Mouse (Mus musculus) CH12.LX (cell line): ENCODE measurements around the gene Mdp1. TPM values are rescaled to one million over a fixed set of nuclear protein-coding genes. Genes with fewer than 3 reads are reported as not detected.

Experiments
- DNase-seq: peaks from one replicate; pipeline ENCODE4 v3.0.0-alpha.2; 2013; ENCODE audit errors: extremely low read depth
- H3K27ac ChIP-seq: 2 replicates; pipeline ENCODE4 v1.5.1; 2012; ENCODE audit warnings: low read depth, mild to moderate bottlenecking, control low read depth, moderate library complexity; ENCODE audit not compliant: insufficient read depth
- H3K27me3 ChIP-seq: replicated peaks from 2 replicates; pipeline ENCODE3; 2012; ENCODE audit warnings: inconsistent platforms
- H3K36me3 ChIP-seq, 2 experiments: replicated peaks in 1 of 2; 2 replicates each; pipeline versions ENCODE3 to v1.6.1; 2012; ENCODE audit warnings: inconsistent platforms in 1 of 2, low read length in 1 of 2, mild to moderate bottlenecking in 1 of 2, mixed read lengths in 1 of 2, moderate library complexity in 1 of 2; ENCODE audit not compliant: control insufficient read depth in 1 of 2, insufficient read depth in 1 of 2
- H3K4me1 ChIP-seq, 2 experiments: 2 replicates each; pipeline ENCODE4 v1.6.1; 2012; ENCODE audit warnings: inconsistent platforms in 1 of 2, moderate library complexity in 1 of 2; ENCODE audit not compliant: insufficient read depth in 2 of 2, control insufficient read depth in 1 of 2
- H3K4me2 ChIP-seq: 2 replicates; pipeline ENCODE4 v1.6.1; 2012; ENCODE audit warnings: low read depth, mild to moderate bottlenecking, control low read depth; ENCODE audit not compliant: poor library complexity, insufficient read depth, severe bottlenecking
- H3K4me3 ChIP-seq, 3 experiments: fragments of 150-350 bp in 1 of 3; sonication (generic) in 1 of 3; replicated peaks in 1 of 3; 2 replicates each; pipeline versions ENCODE3 to v1.5.1; 2011 to 2012; ENCODE audit warnings: low read depth in 2 of 3, low read length in 2 of 3, mild to moderate bottlenecking in 2 of 3, moderate library complexity in 2 of 3, control low read depth in 1 of 3, improper control_type of control experiment in 1 of 3, inconsistent platforms in 1 of 3, mixed read lengths in 1 of 3; ENCODE audit not compliant: poor library complexity in 1 of 3
- H3K79me2 ChIP-seq: replicated peaks from 2 replicates; pipeline ENCODE4 v1.6.1; 2012; ENCODE audit warnings: mild to moderate bottlenecking, moderate library complexity; ENCODE audit not compliant: control insufficient read depth, poor library complexity, insufficient read depth, severe bottlenecking; ENCODE audit errors: extremely low read depth
- H3K9ac ChIP-seq: 2 replicates; pipeline ENCODE4 v1.6.1; 2012; ENCODE audit warnings: low read depth, mild to moderate bottlenecking, control low read depth, moderate library complexity; ENCODE audit not compliant: insufficient read depth
- H3K9me3 ChIP-seq: replicated peaks from 2 replicates; pipeline ENCODE3; 2012; ENCODE audit warnings: low read length, inconsistent platforms, mixed read lengths
- BHLHE40 ChIP-seq: IDR thresholded peaks from 2 replicates; pipeline ENCODE4 v1.6.1; 2011; ENCODE audit warnings: mild to moderate bottlenecking, low read depth, low read length, improper control_type of control experiment
- CHD1 ChIP-seq: IDR thresholded peaks from 2 replicates; pipeline ENCODE4 v1.6.1; 2012; ENCODE audit warnings: low read depth, low read length, improper control_type of control experiment, inconsistent platforms
- CHD2 ChIP-seq: IDR thresholded peaks from 2 replicates; pipeline ENCODE4 v1.6.1; 2011; ENCODE audit warnings: low read length, improper control_type of control experiment
- CTCF ChIP-seq, 2 experiments: IDR thresholded peaks in 1 of 2; conservative IDR thresholded peaks in 1 of 2; 2 replicates each; pipeline ENCODE4 v1.5.1; 2011 to 2012; ENCODE audit warnings: low read depth in 2 of 2, low read length in 2 of 2, improper control_type of control experiment in 1 of 2, inconsistent platforms in 1 of 2, mild to moderate bottlenecking in 1 of 2, moderate library complexity in 1 of 2
- E2F4 ChIP-seq: IDR thresholded peaks from 2 replicates; pipeline ENCODE4 v1.6.1; 2011; ENCODE audit warnings: low read depth, low read length, improper control_type of control experiment; ENCODE audit not compliant: insufficient replicate concordance
- ELF1 ChIP-seq: IDR thresholded peaks from 2 replicates; pipeline ENCODE4 v1.6.1; 2014; ENCODE audit warnings: low read depth, mild to moderate bottlenecking, inconsistent platforms, low read length, improper control_type of control experiment
- EP300 ChIP-seq: IDR thresholded peaks from 2 replicates; pipeline ENCODE4 v1.6.1; 2011; ENCODE audit warnings: low read length, improper control_type of control experiment
- ETS1 ChIP-seq: conservative IDR thresholded peaks from 2 replicates; pipeline ENCODE4 v1.6.1; 2012; ENCODE audit warnings: low read depth, mild to moderate bottlenecking, inconsistent platforms, low read length, improper control_type of control experiment, moderate library complexity
- GABPA ChIP-seq: IDR thresholded peaks from 2 replicates; pipeline ENCODE4 v1.6.1; 2012; ENCODE audit warnings: low read depth, low read length, improper control_type of control experiment, inconsistent platforms; ENCODE audit not compliant: insufficient replicate concordance
- HCFC1 ChIP-seq: IDR thresholded peaks from 2 replicates; pipeline ENCODE4 v1.6.1; 2012; ENCODE audit warnings: low read depth, mild to moderate bottlenecking, inconsistent platforms, low read length, improper control_type of control experiment
- IRF4 ChIP-seq: IDR thresholded peaks from 2 replicates; pipeline ENCODE4 v1.6.1; 2014; ENCODE audit warnings: low read depth, mild to moderate bottlenecking, inconsistent platforms, low read length, improper control_type of control experiment
- JUN ChIP-seq: IDR thresholded peaks from 2 replicates; pipeline ENCODE4 v1.6.1; 2011; ENCODE audit warnings: low read depth, mild to moderate bottlenecking, low read length, improper control_type of control experiment, moderate library complexity; ENCODE audit not compliant: insufficient read depth
- JUND ChIP-seq: conservative IDR thresholded peaks from 2 replicates; pipeline ENCODE4 v1.6.1; 2011; ENCODE audit warnings: low read depth, low read length, improper control_type of control experiment
- KAT2A ChIP-seq: IDR thresholded peaks from 2 replicates; pipeline ENCODE4 v1.6.1; 2012; ENCODE audit warnings: low read length, improper control_type of control experiment, inconsistent platforms; ENCODE audit not compliant: insufficient replicate concordance
- MAFK ChIP-seq: IDR thresholded peaks from 2 replicates; pipeline ENCODE4 v1.6.1; 2011; ENCODE audit warnings: low read length, improper control_type of control experiment; ENCODE audit not compliant: insufficient replicate concordance
- MAX ChIP-seq: IDR thresholded peaks from 2 replicates; pipeline ENCODE4 v1.6.1; 2011; ENCODE audit warnings: low read length, improper control_type of control experiment
- MAZ ChIP-seq: IDR thresholded peaks from 2 replicates; pipeline ENCODE4 v1.6.1; 2012; ENCODE audit warnings: low read depth, mild to moderate bottlenecking, inconsistent platforms, low read length, improper control_type of control experiment, moderate library complexity
- MEF2A ChIP-seq: IDR thresholded peaks from 2 replicates; pipeline ENCODE4 v1.6.1; 2014; ENCODE audit warnings: low read depth, mild to moderate bottlenecking, inconsistent platforms, low read length, improper control_type of control experiment, borderline replicate concordance
- MXI1 ChIP-seq: IDR thresholded peaks from 2 replicates; pipeline ENCODE4 v1.6.1; 2011; ENCODE audit warnings: mild to moderate bottlenecking, low read depth, low read length, improper control_type of control experiment
- MYC ChIP-seq: IDR thresholded peaks from 2 replicates; pipeline ENCODE4 v1.6.1; 2011; ENCODE audit warnings: low read depth, mild to moderate bottlenecking, improper control_type of control experiment, low read length
- NELFE ChIP-seq: IDR thresholded peaks from 2 replicates; pipeline ENCODE4 v1.6.1; 2011; ENCODE audit warnings: low read depth, low read length, improper control_type of control experiment
- NRF1 ChIP-seq: IDR thresholded peaks from 2 replicates; pipeline ENCODE4 v1.6.1; 2014; ENCODE audit warnings: low read depth, mild to moderate bottlenecking, inconsistent platforms, low read length, improper control_type of control experiment, moderate library complexity
- PAX5 ChIP-seq: IDR thresholded peaks from 2 replicates; pipeline ENCODE4 v1.6.1; 2012; ENCODE audit warnings: low read length, inconsistent platforms, mixed read lengths
- POLR2A ChIP-seq: IDR thresholded peaks from 2 replicates; pipeline ENCODE4 v1.6.1; 2011; ENCODE audit warnings: low read depth, mild to moderate bottlenecking, improper control_type of control experiment, low read length
- POLR2AphosphoS2 ChIP-seq: IDR thresholded peaks from 2 replicates; pipeline ENCODE4 v1.6.1; 2011; ENCODE audit warnings: low read depth, low read length, improper control_type of control experiment
- RAD21 ChIP-seq: IDR thresholded peaks from 2 replicates; pipeline ENCODE4 v1.6.1; 2011; ENCODE audit warnings: low read depth, mild to moderate bottlenecking, low read length, improper control_type of control experiment, moderate library complexity
- RCOR1 ChIP-seq: conservative IDR thresholded peaks from 2 replicates; pipeline ENCODE4 v1.6.1; 2012; ENCODE audit warnings: low read depth, mild to moderate bottlenecking, inconsistent platforms, low read length, improper control_type of control experiment
- SIN3A ChIP-seq: IDR thresholded peaks from 2 replicates; pipeline ENCODE4 v1.6.1; 2012; ENCODE audit warnings: low read length, improper control_type of control experiment, inconsistent platforms
- SMC3 ChIP-seq: IDR thresholded peaks from 2 replicates; pipeline ENCODE4 v1.6.1; 2011; ENCODE audit warnings: low read depth, low read length, improper control_type of control experiment
- TBP ChIP-seq: conservative IDR thresholded peaks from 2 replicates; pipeline ENCODE4 v1.6.1; 2011; ENCODE audit warnings: low read depth, low read length, improper control_type of control experiment
- TCF12 ChIP-seq: IDR thresholded peaks from 2 replicates; pipeline ENCODE4 v1.6.1; 2014; ENCODE audit warnings: low read depth, mild to moderate bottlenecking, inconsistent platforms, low read length, improper control_type of control experiment
- UBTF ChIP-seq: IDR thresholded peaks from 2 replicates; pipeline ENCODE4 v1.6.1; 2012; ENCODE audit warnings: low read depth, mild to moderate bottlenecking, inconsistent platforms, low read length, improper control_type of control experiment, moderate library complexity
- USF1 ChIP-seq: IDR thresholded peaks from 2 replicates; pipeline ENCODE4 v1.6.1; 2014; ENCODE audit warnings: low read depth, mild to moderate bottlenecking, inconsistent platforms, low read length, improper control_type of control experiment
- USF2 ChIP-seq: conservative IDR thresholded peaks from 2 replicates; pipeline ENCODE4 v1.6.1; 2011; ENCODE audit warnings: low read depth, low read length, improper control_type of control experiment
- ZC3H11A ChIP-seq: IDR thresholded peaks from 2 replicates; pipeline ENCODE4 v1.6.1; 2012; ENCODE audit warnings: low read depth, mild to moderate bottlenecking, inconsistent platforms, low read length, improper control_type of control experiment
- ZKSCAN1 ChIP-seq: IDR thresholded peaks from 2 replicates; pipeline ENCODE4 v1.6.1; 2012; ENCODE audit warnings: low read depth, inconsistent platforms, low read length, improper control_type of control experiment, borderline replicate concordance
- ZMIZ1 ChIP-seq: IDR thresholded peaks from 2 replicates; pipeline ENCODE4 v1.6.1; 2012; ENCODE audit warnings: low read depth, mild to moderate bottlenecking, inconsistent platforms, low read length, improper control_type of control experiment
- ZNF384 ChIP-seq: IDR thresholded peaks from 2 replicates; pipeline ENCODE4 v1.6.1; 2012; ENCODE audit warnings: low read depth, low read length, improper control_type of control experiment, inconsistent platforms
- dilution Hi-C: fragments of 300-500 bp; cut with MboI; formaldehyde crosslinking; loops from 2 replicates; pipeline ENCODE4 v1.14.3; 2020; ENCODE audit warnings: low sequenced_read_pairs; ENCODE audit not compliant: extremely low pct_unique_long_range_greater_than_20kb, extremely low pct_ligation_motif_present
- in situ Hi-C: fragments of 300-500 bp; cut with MboI; formaldehyde crosslinking; loops from 3 replicates; pipeline ENCODE4 v1.14.3; 2019; ENCODE audit warnings: low sequenced_read_pairs, low pct_ligation_motif_present, low pct_unique_long_range_greater_than_20kb, mixed read lengths
- polyA plus RNA-seq: library from polyadenylated mRNA; unstranded; fragments of >175 nt; gene quantifications from 2 replicates; pipeline ENCODE4 v1.2.1, GENCODE M21; 2012; ENCODE audit warnings: low read depth; ENCODE audit not compliant: insufficient read length
- total RNA-seq, 2 experiments: library from RNA; depleted of rRNA; stranded (reverse); fragments of 300-350 nt in 1 of 2; fragments of >200 nt in 1 of 2; gene quantifications; 2 replicates each; pipeline ENCODE4 v1.2.3; 2012 to 2014

Mdp1 gene
- total and polyA plus RNA-seq, 3 experiments = 23.4 to 30.9 (median 25.6) TPM

DNA sequence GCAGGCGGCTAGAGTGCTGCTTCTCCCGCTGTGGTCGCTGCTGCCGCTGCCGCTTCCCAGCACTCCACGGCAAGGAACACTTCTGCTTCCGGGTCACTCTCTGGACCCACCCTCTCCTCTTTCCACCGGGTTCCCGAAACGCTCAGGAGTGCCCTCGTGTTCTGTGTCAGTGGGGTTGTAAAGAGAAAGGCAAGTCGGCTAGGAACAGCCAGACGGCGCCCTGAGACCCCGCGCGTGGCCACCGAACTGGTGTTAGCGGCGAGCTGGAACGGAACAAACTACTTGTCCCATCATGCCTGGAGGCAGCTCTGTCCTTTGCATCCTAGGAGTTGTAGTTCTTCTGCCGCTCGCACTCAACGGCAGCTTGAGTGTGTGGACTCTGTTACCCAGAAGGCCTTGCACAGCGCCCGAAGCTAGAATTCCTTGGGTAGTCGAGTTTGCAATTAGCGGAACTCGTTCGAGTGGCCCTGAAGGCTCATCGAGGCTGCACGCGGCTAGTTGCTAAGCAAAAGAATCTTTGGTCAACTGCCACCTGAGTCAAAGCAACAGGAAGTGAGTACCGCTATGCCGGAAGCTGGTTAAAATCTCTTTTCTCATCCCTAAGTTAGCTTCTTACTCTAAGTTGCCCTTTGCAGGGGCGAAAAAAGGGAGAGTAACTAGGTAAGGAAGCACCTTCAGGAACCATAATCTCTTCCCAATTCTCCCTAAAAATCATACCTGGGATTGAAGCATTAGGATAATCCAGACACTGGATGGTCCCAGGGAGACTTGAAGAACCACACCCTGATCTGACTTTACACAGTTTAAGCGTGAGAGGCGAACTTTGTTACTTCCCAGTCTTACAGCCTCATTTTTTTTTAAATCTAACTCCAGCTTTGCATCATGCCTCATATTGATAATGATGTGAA, 11.8 kb upstream of the Mdp1 start, which contains the start of the genes Gmpr2 and Nedd8:
Gene Gmpr2 (plus strand): TSS at position 109 of the 908 bp plus-strand sequence.
Gene Nedd8 (minus strand): TSS at position 292 of the 908 bp plus-strand sequence.
- DNase-seq = peak; percentile 99
- in situ Hi-C loops (no loop called here), dilution Hi-C loops (no loop called here)
- Histone ChIP-seq H3K27me3 (no peaks in the 10 kb centered on the region), H3K4me2 (peak within 1 kb of the TSS; percentile 95), H3K9ac (peak within 1 kb of the TSS; percentile 89), H3K27ac (peak within 1 kb of the TSS; percentile 84), H3K9me3 (no peaks in the 10 kb centered on the region), H3K79me2 (peaks cover 40% of the 10 kb centered on the region), H3K4me1 (peaks cover 15 to 54% of the 10 kb centered on the region in 2 experiments; a peak in 3 of 4 replicates), H3K36me3 (peaks cover 19 to 49% of the 10 kb centered on the region in 2 experiments)
- TF ChIP-seq POLR2AphosphoS2 = no peak
- TF ChIP-seq KAT2A = peak; percentile 100
- peak; percentile 61; the same call in 1 of the 2 replicates for TF ChIP-seq TCF12
- TF ChIP-seq MAX = peak; percentile 92
- TF ChIP-seq TBP = peak; percentile 77
- no peak for TF ChIP-seq SMC3
- TF ChIP-seq MYC = peak; percentile 92
- TF ChIP-seq UBTF = no peak; the same call in 1 of the 2 replicates
- no peak for TF ChIP-seq E2F4
- TF ChIP-seq EP300 = no peak
- TF ChIP-seq ZKSCAN1 = no peak
- TF ChIP-seq GABPA = peak; percentile 89; the same call in 1 of the 2 replicates
- TF ChIP-seq CHD2 = peak; percentile 87
- peak; percentile 93 for TF ChIP-seq BHLHE40
- TF ChIP-seq MAFK = no peak
- no peak for TF ChIP-seq RCOR1
- TF ChIP-seq USF1 = no peak
- TF ChIP-seq ZC3H11A = no peak
- peak; percentile 71 for TF ChIP-seq NELFE
- TF ChIP-seq MAZ = no peak
- peak; percentile 95 for TF ChIP-seq HCFC1
- 0 out of 2 replicates have a peak, but pooled peaks have one; percentile 5 for TF ChIP-seq ZNF384
- no peak for TF ChIP-seq USF2
- peak; percentile 61 for TF ChIP-seq IRF4
- TF ChIP-seq PAX5 = no peak
- no peak for TF ChIP-seq NRF1
- peak; percentile 75 for TF ChIP-seq POLR2A
- TF ChIP-seq MXI1 = peak; percentile 70; the same call in 1 of the 2 replicates
- peak; percentile 51; the same call in 1 of the 2 replicates for TF ChIP-seq ETS1
- TF ChIP-seq ELF1 = peak; percentile 85
- TF ChIP-seq SIN3A = peak; percentile 93
- TF ChIP-seq CTCF (conservative IDR thresholded peaks at IDR 0.05 in 1 of 2, IDR thresholded peaks at IDR 0.05 in 1 of 2; ENCODE audit: low read depth in 2 of 2, low read length in 2 of 2) = no peak
- TF ChIP-seq ZMIZ1 = no peak
- no peak for TF ChIP-seq JUND
- no peak for TF ChIP-seq CHD1
- no peak for TF ChIP-seq RAD21
- no peak for TF ChIP-seq MEF2A
- no peak for TF ChIP-seq JUN
- TF ChIP-seq, all 38 proteins: peak for 17
- peak within 1 kb of the TSS; percentile 56 to 76 (median 74) for H3K4me3 ChIP-seq
